Mouse (Mus musculus) forebrain, embryonic 12.5 days (tissue): Measurements from ENCODE around the gene Endog. TPM values are rescaled to one million over a fixed set of nuclear protein-coding genes. Genes with fewer than 3 reads are reported as not detected.

ENCODE experiments used
- ATAC-seq: fragments of 200-750 bp; cut with Nextera tagmentation; 2 replicates; pipeline ENCODE4 v1.8.0; 2017; ENCODE audit warnings: moderate TSS enrichment; ENCODE audit not compliant: low FRiP score
- H3K27ac ChIP-seq: fragments of 300-500 bp; sonication (generic); 2 replicates; pipeline ENCODE4 v1.5.1; 2016; ENCODE audit warnings: mild to moderate bottlenecking
- H3K27me3 ChIP-seq: fragments of 300-500 bp; sonication (generic); 2 replicates; pipeline ENCODE4 v1.6.1; 2016; ENCODE audit warnings: mild to moderate bottlenecking
- H3K36me3 ChIP-seq: fragments of 300-500 bp; sonication (generic); replicated peaks from 2 replicates; pipeline ENCODE4 v1.6.1; 2016; ENCODE audit warnings: mild to moderate bottlenecking
- H3K4me1 ChIP-seq: fragments of 300-500 bp; sonication (generic); 2 replicates; pipeline ENCODE4 v1.6.1; 2016
- H3K4me2 ChIP-seq: fragments of 300-500 bp; sonication (generic); 2 replicates; pipeline ENCODE4 v1.6.1; 2016; ENCODE audit warnings: mild to moderate bottlenecking, moderate library complexity
- H3K4me3 ChIP-seq: fragments of 300-500 bp; sonication (generic); replicated peaks from 2 replicates; pipeline ENCODE4 v1.5.1; 2016; ENCODE audit warnings: mild to moderate bottlenecking
- H3K9ac ChIP-seq: fragments of 300-500 bp; sonication (generic); 2 replicates; pipeline ENCODE4 v1.6.1; 2016; ENCODE audit warnings: mild to moderate bottlenecking
- H3K9me3 ChIP-seq: fragments of 300-500 bp; sonication (generic); 2 replicates; pipeline ENCODE4 v1.6.1; 2016
- WGBS: fragments of 180-500 bp; shearing (Covaris S2); methylation state at CpG from one replicate; pipeline ENCODE4 v1.1.7; 2016; 5-methylcytosine and 5-hydroxymethylcytosine counted together
- polyA plus RNA-seq: library from polyadenylated mRNA; unstranded; fragments of >200 nt; fragmentation: Nextera tagmentation; extraction: Ambion mirVana; gene quantifications from 2 replicates; pipeline ENCODE4 v1.2.1, GENCODE M21; 2016

The Endog gene
- polyA plus RNA-seq, 1 experiment from 2014 or later, result 13.4 TPM

DNA sequence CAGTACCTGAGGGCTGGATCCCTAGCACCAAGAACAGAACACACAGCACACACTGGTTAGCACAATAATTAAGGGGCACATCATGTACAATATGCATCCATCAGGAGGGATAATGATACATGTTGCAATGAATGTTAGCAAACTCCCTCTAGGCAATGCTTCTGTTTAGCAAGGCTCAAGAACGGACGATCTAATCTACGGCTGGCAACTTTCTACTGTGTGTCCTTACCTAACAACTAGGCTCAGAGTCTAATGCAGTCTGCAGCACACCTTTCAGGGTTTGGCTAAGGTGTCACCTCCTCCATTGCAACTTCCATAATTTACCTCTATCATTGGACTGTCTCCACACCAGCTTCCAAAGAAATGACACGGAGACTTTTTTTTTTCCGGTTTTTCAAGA is 45.0 kb downstream of the Endog start:
- WGBS, result 91% methylated on average over 5 of the region's 5 CpGs
- H3K27ac ChIP-seq, result no peak overlapping the region
- no peak overlapping the region for H3K4me3 ChIP-seq
- H3K4me1 ChIP-seq, result no peaks in the 10 kb centered on the region
- no peaks in the 10 kb centered on the region for H3K9me3 ChIP-seq
- no peaks in the 10 kb centered on the region for H3K36me3 ChIP-seq
- no peak overlapping the region for H3K9ac ChIP-seq
- H3K27me3 ChIP-seq, result no peaks in the 10 kb centered on the region; the same call in 1 of the 2 replicates
- ATAC-seq, result no peak
- no peak overlapping the region for H3K4me2 ChIP-seq

Other genes with a start within 250 kb of the Endog start
- 77.6 and 79.7 TPM in 2 replicates for gene Gle1, start 236.1 kb upstream of the Endog start, polyA plus RNA-seq
- 160 and 173 TPM in 2 replicates for gene Sptan1, start 205.9 kb upstream of the Endog start, polyA plus RNA-seq
- 42.3 and 42.5 TPM in 2 replicates for gene Wdr34, start 122.6 kb upstream of the Endog start, polyA plus RNA-seq
- 774 and 776 TPM in 2 replicates for gene Set, start 114.1 kb upstream of the Endog start, polyA plus RNA-seq
- 10.3 TPM in 2 replicates for gene Pkn3, start 93.8 kb upstream of the Endog start, polyA plus RNA-seq
- 22.9 TPM in 2 replicates for gene Zdhhc12, start 77.8 kb upstream of the Endog start, polyA plus RNA-seq
- gene Zer1, start 46.9 kb upstream of the Endog start, polyA plus RNA-seq, result 9.2 and 9.5 TPM in 2 replicates
- 8.3 and 14.0 TPM in 2 replicates for gene Tbc1d13, start 37.7 kb upstream of the Endog start, polyA plus RNA-seq
- 67.0 and 69.2 TPM in 2 replicates for gene Spout1, start 7.0 kb downstream of the Endog start, polyA plus RNA-seq
- gene Kyat1, start 34.4 kb downstream of the Endog start, polyA plus RNA-seq, result 9.0 and 9.4 TPM in 2 replicates
- gene Lrrc8a, start 66.2 kb downstream of the Endog start, polyA plus RNA-seq, result 22.8 and 35.9 TPM in 2 replicates
- gene Gm28035, start 69.1 kb downstream of the Endog start, polyA plus RNA-seq, result 0.29 and 0.64 TPM in 2 replicates
- 5.0 and 5.4 TPM in 2 replicates for gene Phyhd1, start 94.7 kb downstream of the Endog start, polyA plus RNA-seq
- not detected in 2 replicates for gene Gm28038, start 109.5 kb downstream of the Endog start, polyA plus RNA-seq
- 25.4 and 25.6 TPM in 2 replicates for gene Dolk, start 114.8 kb downstream of the Endog start, polyA plus RNA-seq
- 42.3 and 47.0 TPM in 2 replicates for gene Nup188, start 114.9 kb downstream of the Endog start, polyA plus RNA-seq
- 99.8 and 110 TPM in 2 replicates for gene Sh3glb2, start 187.8 kb downstream of the Endog start, polyA plus RNA-seq
- 24.4 and 25.2 TPM in 2 replicates for gene Miga2, start 192.7 kb downstream of the Endog start, polyA plus RNA-seq
- gene Dolpp1, start 220.8 kb downstream of the Endog start, polyA plus RNA-seq, result 51.4 and 52.3 TPM in 2 replicates
- 22.5 and 23.0 TPM in 2 replicates for gene Crat, start 244.3 kb downstream of the Endog start, polyA plus RNA-seq
- gene Ptpa, start 244.5 kb downstream of the Endog start, polyA plus RNA-seq, result 131 and 144 TPM in 2 replicates